Mouse (Mus musculus) left cerebral cortex, adult 6 months (tissue): ENCODE measurements around the gene Olfr360. TPM values are rescaled to one million over a fixed set of nuclear protein-coding genes. Genes with fewer than 3 reads are reported as not detected.

Source experiments
- long read RNA-seq, 2 experiments: library from polyadenylated mRNA; unstranded; transcript quantifications; one replicate each; pipeline ENCODE4 v2.0.0; 2019 to 2020
- polyA plus RNA-seq: library from polyadenylated mRNA; unstranded; fragments of <200 nt; fragmentation: Nextera tagmentation; gene quantifications from 2 replicates; pipeline ENCODE4 v1.2.3, GENCODE M21; 2021

The Olfr360 gene
- polyA plus RNA-seq = not detected in 2 replicates
- long read RNA-seq, experiment 1 = 0 reads
- long read RNA-seq, experiment 2 = 0 reads

GRCm38 (mm10) chr2:37065446-37065845 lies at the start of gene Olfr360:
Gene Olfr360, plus strand, starts transcription at chr2:37065746.

GRCm38 (mm10) chr2:37089190-37089589 lies 23.6 kb downstream of the Olfr360 start, which contains the start of gene Olfr361:
Gene Olfr361, minus strand, starts transcription at chr2:37089290.

GRCm38 (mm10) chr2:37117810-37118209 lies 52.3 kb downstream of the Olfr360 start, which contains the start of gene Olfr362:
Gene Olfr362, minus strand, starts transcription at chr2:37117910.

Other genes with a start within 250 kb of the Olfr360 start
- not detected in 2 replicates for gene Olfr3, start 248.7 kb upstream of the Olfr360 start, polyA plus RNA-seq
- gene Olfr350, start 219.4 kb upstream of the Olfr360 start, polyA plus RNA-seq = not detected in 2 replicates
- gene Olfr351, start 203.1 kb upstream of the Olfr360 start, polyA plus RNA-seq = not detected in 2 replicates
- gene Olfr352, start 197.3 kb upstream of the Olfr360 start, polyA plus RNA-seq = not detected in 2 replicates
- gene Olfr353, start 172.8 kb upstream of the Olfr360 start, polyA plus RNA-seq = not detected in 2 replicates
- gene Olfr354, start 160.1 kb upstream of the Olfr360 start, polyA plus RNA-seq = not detected in 2 replicates
- not detected in 2 replicates for gene Olfr355, start 136.8 kb upstream of the Olfr360 start, polyA plus RNA-seq
- gene Olfr356, start 128.6 kb upstream of the Olfr360 start, polyA plus RNA-seq = not detected in 2 replicates
- not detected in 2 replicates for gene Olfr357, start 71.9 kb upstream of the Olfr360 start, polyA plus RNA-seq
- not detected in 2 replicates for gene Olfr358, start 56.4 kb upstream of the Olfr360 start, polyA plus RNA-seq
- gene Olfr361, start 23.5 kb downstream of the Olfr360 start, polyA plus RNA-seq = not detected in 2 replicates
- gene Olfr362, start 52.2 kb downstream of the Olfr360 start, polyA plus RNA-seq = not detected in 2 replicates
- not detected in 2 replicates for gene Olfr364-ps1, start 73.6 kb downstream of the Olfr360 start, polyA plus RNA-seq
- gene Olfr365, start 122.5 kb downstream of the Olfr360 start, polyA plus RNA-seq = not detected in 2 replicates
- not detected in 2 replicates for gene Olfr366, start 145.8 kb downstream of the Olfr360 start, polyA plus RNA-seq